22 mouse cellular contexts compared by ENCODE assay signal in genomic region chr16:10253993-10254392, GRCm38 (mm10). TPM values are rescaled to one million over a fixed set of nuclear protein-coding genes. Genes with fewer than 3 reads are reported as not detected.
DNase-seq lines count a peak whose midpoint lies in the region; ATAC-seq and TF ChIP-seq lines count a peak whose summit lies in the region.
"Had no signal": no experiment of that assay in that cellular context is flagged by ENCODE, and none has a peak within 500 bp of the region (broad histone marks: within the 10 kb centered on the region; RNA-seq: fewer than 3 reads in every experiment).

No protein-coding gene starts in this region.

- ATAC-seq in midbrain, embryonic 13.5 days, result no peak
- ATAC-seq: forebrain, embryonic 16.5 days; intestine, postnatal 0 days had no signal

- DNase-seq in midbrain, embryonic 10.5 days (ENCODE audit: low spot score), result peak; percentile 29
- peak; percentile 19 for DNase-seq in ES-CJ7 (ENCODE audit: low read depth, low spot score)
- peak; percentile 90 for DNase-seq in R1 (ENCODE audit: low read depth, low spot score)
- DNase-seq in embryo, embryonic 11 days, result peak; percentile 10
- no peak for DNase-seq in left cerebral cortex, postnatal 25 days (ENCODE audit: low spot score in 2 of 2)
- DNase-seq in adipocyte (ENCODE audit: low spot score), result no peak
- DNase-seq in thymus, adult 2 months, result no peak
- DNase-seq: adrenal gland, postnatal 36 days; cerebellum, adult 11 months; cerebellum, adult 9-11 months; gastrocnemius, postnatal 36 days; kidney, postnatal 4 days; liver, embryonic 13.5 days; lung, adult 2 months; lung, postnatal 14 days; thymus, postnatal 25 days had no signal

- no peak overlapping the region for H3K27ac ChIP-seq in midbrain, embryonic 10.5 days (replicated peaks)
- no peak overlapping the region for H3K27ac ChIP-seq in midbrain, embryonic 13.5 days
- no peak overlapping the region for H3K27ac ChIP-seq in thymus, adult 2 months (ENCODE audit: control insufficient read depth, insufficient read depth, low read length)
- H3K27ac ChIP-seq: kidney, embryonic 15.5 days; liver, embryonic 13.5 days; neural tube, embryonic 12.5 days had no signal

- H3K36me3 ChIP-seq in midbrain, embryonic 10.5 days, result no peaks in the 10 kb centered on the region
- H3K36me3 ChIP-seq in midbrain, embryonic 13.5 days, result no peaks in the 10 kb centered on the region
- H3K36me3 ChIP-seq in thymus, adult 2 months (ENCODE audit: control insufficient read depth, insufficient read depth, low read length), result no peaks in the 10 kb centered on the region
- H3K36me3 ChIP-seq: kidney, embryonic 15.5 days; liver, embryonic 13.5 days; neural tube, embryonic 12.5 days had no signal

- H3K9me3 ChIP-seq in midbrain, embryonic 10.5 days (replicated peaks), result no peaks in the 10 kb centered on the region
- no peaks in the 10 kb centered on the region for H3K9me3 ChIP-seq in midbrain, embryonic 13.5 days
- H3K9me3 ChIP-seq: kidney, embryonic 15.5 days; liver, embryonic 13.5 days; neural tube, embryonic 12.5 days had no signal

- no peak for TF ChIP-seq CTCF in thymus, adult 2 months (IDR thresholded peaks at IDR 0.05; ENCODE audit: borderline replicate concordance, control insufficient read depth, extremely low read depth, insufficient read depth, low read length, poor library complexity)

- intact Hi-C loops in left cerebral cortex, postnatal 25 days (cut with DNase I), result no loop called here

- H3K27me3 ChIP-seq in midbrain, embryonic 10.5 days (ENCODE audit: low read depth, poor library complexity, severe bottlenecking), result no peaks in the 10 kb centered on the region
- H3K27me3 ChIP-seq in midbrain, embryonic 13.5 days, result no peaks in the 10 kb centered on the region
- no peaks in the 10 kb centered on the region for H3K27me3 ChIP-seq in thymus, adult 2 months (ENCODE audit: control insufficient read depth, insufficient read depth, low read length)
- H3K27me3 ChIP-seq: kidney, embryonic 15.5 days; liver, embryonic 13.5 days; neural tube, embryonic 12.5 days had no signal

- H3K9ac ChIP-seq in midbrain, embryonic 13.5 days (replicated peaks), result no peak overlapping the region
- H3K9ac ChIP-seq: kidney, embryonic 15.5 days; liver, embryonic 13.5 days; neural tube, embryonic 12.5 days had no signal

- peaks cover 9% of the 10 kb centered on the region for H3K4me1 ChIP-seq in midbrain, embryonic 10.5 days
- peaks cover 5% of the 10 kb centered on the region for H3K4me1 ChIP-seq in midbrain, embryonic 13.5 days (replicated peaks)
- no peaks in the 10 kb centered on the region for H3K4me1 ChIP-seq in thymus, adult 2 months (replicated peaks; ENCODE audit: control insufficient read depth, insufficient read depth, low read length)
- H3K4me1 ChIP-seq: kidney, embryonic 15.5 days; liver, embryonic 13.5 days had no signal

- no peak for TF ChIP-seq POLR2A in thymus, adult 2 months (IDR thresholded peaks at IDR 0.05; ENCODE audit: control insufficient read depth, extremely low read depth, insufficient read depth, low read length, poor library complexity)

- no peak overlapping the region for H3K4me2 ChIP-seq in midbrain, embryonic 13.5 days (replicated peaks)
- H3K4me2 ChIP-seq: kidney, embryonic 15.5 days; liver, embryonic 13.5 days; neural tube, embryonic 12.5 days had no signal

- H3K4me3 ChIP-seq in midbrain, embryonic 10.5 days, result no peak overlapping the region
- H3K4me3 ChIP-seq in midbrain, embryonic 13.5 days (replicated peaks), result no peak overlapping the region
- no peak overlapping the region for H3K4me3 ChIP-seq in thymus, adult 2 months (ENCODE audit: control insufficient read depth, insufficient read depth, low read length)
- H3K4me3 ChIP-seq: kidney, embryonic 15.5 days; liver, embryonic 13.5 days; neural tube, embryonic 12.5 days had no signal

- WGBS in midbrain, embryonic 10.5 days, result 31% methylated on average over 1 of the region's 1 CpGs
- WGBS in midbrain, embryonic 13.5 days, result 11% methylated on average over 1 of the region's 1 CpGs
- WGBS in thymus, adult 2 months, result 67% methylated on average over 1 of the region's 1 CpGs

RNA-seq across cellular contexts. Expression of gene Emp2, which starts 59.8 kb away (rescaled TPM):
- polyA plus RNA-seq in midbrain, embryonic 10.5 days (2016; fragmentation: Nextera tagmentation; extraction: Ambion mirVana), result 3.3 and 4.8 TPM in 2 replicates
- 2.9 and 3.1 TPM in 2 replicates for polyA plus RNA-seq in midbrain, embryonic 13.5 days (2015; fragmentation: Nextera tagmentation; extraction: Ambion mirVana)
- 10 to 100 TPM; 13.8 to 14.5 TPM for total RNA-seq in left cerebral cortex, postnatal 25 days (2021)
- polyA plus RNA-seq in thymus, adult 2 months (2012; rRNA removed), result 12.9 and 20.0 TPM in 2 replicates
- total RNA-seq: monocyte, adult 5-6 weeks had no signal

Comparison
In these comparisons a context has a peak if more than half of its experiments do, and no peak if none do; other contexts are left out.
1. DNase-seq: peak in midbrain, embryonic 10.5 days (single experiment), ES-CJ7 (single experiment), R1 (single experiment) and embryo, embryonic 11 days (single experiment); none in left cerebral cortex, postnatal 25 days (0 of 2), adipocyte (single experiment) and thymus, adult 2 months (single experiment).